ENCODE assay signal across 17 mouse cellular contexts in the genomic region with DNA sequence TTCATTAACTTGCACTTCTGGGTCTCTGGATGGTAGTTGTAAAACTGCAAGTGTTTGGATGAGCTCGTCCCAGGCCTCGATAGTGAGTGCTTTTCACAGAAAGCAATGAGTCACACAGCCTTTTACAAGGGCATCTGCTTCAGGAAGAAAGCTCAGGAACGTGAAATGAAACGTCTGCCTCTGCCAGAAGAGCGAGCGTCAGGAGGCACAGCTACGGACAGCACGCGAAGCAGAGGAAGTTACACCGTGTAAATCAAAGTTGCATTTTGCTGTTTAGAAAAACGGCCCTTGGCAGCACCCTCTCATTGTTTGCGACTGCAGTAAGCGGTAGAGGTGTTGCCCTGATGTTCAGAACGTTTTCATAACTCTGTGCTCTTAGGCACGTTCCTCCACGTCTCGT.
DNase-seq lines count a peak whose midpoint lies in the region; ATAC-seq and TF ChIP-seq lines count a peak whose summit lies in the region.
"Had no signal": no experiment of that assay in that cellular context is flagged by ENCODE, and none has a peak within 500 bp of the region (broad histone marks: within the 10 kb centered on the region; RNA-seq: fewer than 3 reads in every experiment).

No protein-coding gene starts in this region.

- H3K4me2 ChIP-seq in intestine, embryonic 16.5 days (ENCODE audit: low read depth, low read length): no peak overlapping the region
- H3K4me2 ChIP-seq: embryonic facial prominence, embryonic 12.5 days; neural tube, embryonic 12.5 days had no signal

- H3K4me1 ChIP-seq in kidney, adult 2 months (ENCODE audit: control insufficient read depth, insufficient read depth, low read length): no peaks in the 10 kb centered on the region
- H3K4me1 ChIP-seq in intestine, embryonic 16.5 days (ENCODE audit: control insufficient read depth, insufficient read depth, low read length): no peaks in the 10 kb centered on the region
- H3K4me1 ChIP-seq: forebrain, embryonic 10.5 days; heart, embryonic 10.5 days; neural tube, embryonic 12.5 days had no signal

- no peaks in the 10 kb centered on the region for H3K36me3 ChIP-seq in kidney, adult 2 months (ENCODE audit: control insufficient read depth, insufficient read depth, low read length)
- H3K36me3 ChIP-seq in intestine, embryonic 16.5 days (ENCODE audit: control insufficient read depth, insufficient read depth, low read length): no peaks in the 10 kb centered on the region
- H3K36me3 ChIP-seq: embryonic facial prominence, embryonic 12.5 days; forebrain, embryonic 10.5 days; heart, embryonic 10.5 days; neural tube, embryonic 12.5 days had no signal

- H3K9me3 ChIP-seq in intestine, embryonic 16.5 days (ENCODE audit: control insufficient read depth, low read length): no peaks in the 10 kb centered on the region
- H3K9me3 ChIP-seq: embryonic facial prominence, embryonic 12.5 days; forebrain, embryonic 10.5 days; heart, embryonic 10.5 days; neural tube, embryonic 12.5 days had no signal

- no peak overlapping the region for H3K27ac ChIP-seq in kidney, adult 2 months (ENCODE audit: insufficient read depth, low read depth, low read length)
- no peak overlapping the region for H3K27ac ChIP-seq in intestine, embryonic 16.5 days (ENCODE audit: low read length)
- H3K27ac ChIP-seq: forebrain, embryonic 10.5 days; heart, embryonic 10.5 days; neural tube, embryonic 12.5 days had no signal

- H3K4me3 ChIP-seq in kidney, adult 2 months (ENCODE audit: insufficient read depth, low read depth, low read length): no peak overlapping the region
- no peak overlapping the region for H3K4me3 ChIP-seq in intestine, embryonic 16.5 days (ENCODE audit: low read length)
- H3K4me3 ChIP-seq: embryonic facial prominence, embryonic 12.5 days; forebrain, embryonic 10.5 days; heart, embryonic 10.5 days; neural tube, embryonic 12.5 days had no signal

- TF ChIP-seq POLR2A in kidney, adult 2 months (IDR thresholded peaks at IDR 0.05; ENCODE audit: low read depth, low read length): no peak

- no peak for TF ChIP-seq CTCF in kidney, adult 2 months (conservative IDR thresholded peaks at IDR 0.05; ENCODE audit: insufficient read depth, insufficient read length, low read depth, low read length)

- no peak overlapping the region for H3K9ac ChIP-seq in intestine, embryonic 16.5 days (ENCODE audit: low read depth, low read length)
- H3K9ac ChIP-seq: embryonic facial prominence, embryonic 12.5 days; neural tube, embryonic 12.5 days had no signal

- 37% methylated on average over 17 of the region's 17 CpGs for WGBS in kidney, adult 2 months
- WGBS in intestine, embryonic 16.5 days: 48% methylated on average over 17 of the region's 17 CpGs

- peak; percentile 26; the same call in 1 of the 2 replicates for ATAC-seq in intestine, embryonic 16.5 days
- ATAC-seq: CD4-positive, CD25-positive, alpha-beta regulatory T cell, adult 4 months; midbrain, embryonic 16.5 days; Patski had no signal

- no peaks in the 10 kb centered on the region; the same call in 1 of the 2 replicates for H3K27me3 ChIP-seq in kidney, adult 2 months (replicated peaks; ENCODE audit: control insufficient read depth, insufficient read depth, low read length)
- H3K27me3 ChIP-seq in intestine, embryonic 16.5 days (replicated peaks; ENCODE audit: control insufficient read depth, insufficient read depth, low read length): no peaks in the 10 kb centered on the region
- H3K27me3 ChIP-seq: embryonic facial prominence, embryonic 12.5 days; neural tube, embryonic 12.5 days; Patski had no signal

- intact Hi-C loops in left cerebral cortex, postnatal 10 days (cut with DNase I): no loop called here

- DNase-seq in kidney, adult 2 months: peak; percentile 2
- no peak for DNase-seq in kidney, adult 8-10 months
- DNase-seq in urinary bladder, postnatal 14 days (ENCODE audit: low spot score): peak; percentile 11
- DNase-seq in urinary bladder, postnatal 25 days (ENCODE audit: low spot score): no peak
- DNase-seq in yolk sac, embryonic 10.5 days (ENCODE audit: low spot score): peak; percentile 9
- no peak for DNase-seq in layer of hippocampus, postnatal 10 days (ENCODE audit: low spot score in 2 of 2)
- DNase-seq in left cerebral cortex, postnatal 10 days (ENCODE audit: extremely low spot score in 1 of 2, low spot score in 2 of 2): no peak
- DNase-seq: cerebellum, postnatal 36 days; heart, postnatal 4 days had no signal

Comparison
In these comparisons a context has a peak if more than half of its experiments do, and no peak if none do; other contexts are left out.
1. DNase-seq: peak in kidney, adult 2 months (single experiment), urinary bladder, postnatal 14 days (single experiment) and yolk sac, embryonic 10.5 days (single experiment); none in kidney, adult 8-10 months (0 of 2), urinary bladder, postnatal 25 days (single experiment), layer of hippocampus, postnatal 10 days (0 of 2) and left cerebral cortex, postnatal 10 days (0 of 2).